Mouse (Mus musculus) Muller cell, postnatal 12 days (primary cell): ENCODE results near the gene Tctex1d2.

ENCODE experiments used
- DNase-seq: peaks from one replicate; pipeline ENCODE4 v3.0.0-alpha.2; 2015; ENCODE audit errors: inconsistent ontology term

Tctex1d2 gene

GRCm38 (mm10) chr16:32419517-32420483 is at the start of gene Tctex1d2:
TSS of gene Tctex1d2 (plus strand) at chr16:32419702.
- DNase-seq, result peak; percentile 97

- DNase-seq, result peak; percentile 36
These were observed 48.2 kb upstream of the Tctex1d2 start for GRCm38 (mm10) chr16:32371351-32371750.

- DNase-seq, result no peak
These were observed 39.9 kb upstream of the Tctex1d2 start for GRCm38 (mm10) chr16:32379575-32379974.

GRCm38 (mm10) chr16:32382901-32383300 is 36.6 kb upstream of the Tctex1d2 start:
- DNase-seq, result no peak

GRCm38 (mm10) chr16:32384885-32385284 is 34.6 kb upstream of the Tctex1d2 start:
- no peak for DNase-seq

GRCm38 (mm10) chr16:32386826-32387225 is 32.7 kb upstream of the Tctex1d2 start:
- DNase-seq, result no peak

GRCm38 (mm10) chr16:32389049-32389448 is 30.5 kb upstream of the Tctex1d2 start:
- DNase-seq, result no peak

- no peak for DNase-seq
These were observed 29.7 kb upstream of the Tctex1d2 start for GRCm38 (mm10) chr16:32389841-32390240.

- DNase-seq, result no peak
These were observed 28.6 kb upstream of the Tctex1d2 start for GRCm38 (mm10) chr16:32390882-32391281.

GRCm38 (mm10) chr16:32395679-32396540 is 23.6 kb upstream of the Tctex1d2 start:
- DNase-seq, result no peak

GRCm38 (mm10) chr16:32396541-32396835 is 23.0 kb upstream of the Tctex1d2 start:
- no peak for DNase-seq

- peak; percentile 16 for DNase-seq
These were observed 21.3 kb upstream of the Tctex1d2 start for GRCm38 (mm10) chr16:32398206-32398605.

- DNase-seq, result no peak
These were observed 19.2 kb upstream of the Tctex1d2 start, which contains the start of gene Tm4sf19 for GRCm38 (mm10) chr16:32400267-32400666. TSS of gene Tm4sf19 (plus strand) at chr16:32400506.

GRCm38 (mm10) chr16:32401335-32401965 is 18.1 kb upstream of the Tctex1d2 start:
- no peak for DNase-seq

- DNase-seq, result no peak
These were observed 16.7 kb upstream of the Tctex1d2 start for GRCm38 (mm10) chr16:32402818-32403217.

- no peak for DNase-seq
These were observed 13.8 kb upstream of the Tctex1d2 start for GRCm38 (mm10) chr16:32405716-32406115.

GRCm38 (mm10) chr16:32406671-32407070 is 12.8 kb upstream of the Tctex1d2 start:
- no peak for DNase-seq

GRCm38 (mm10) chr16:32407730-32408129 is 11.8 kb upstream of the Tctex1d2 start:
- no peak for DNase-seq

- no peak for DNase-seq
These were observed 2.0 kb upstream of the Tctex1d2 start for GRCm38 (mm10) chr16:32417457-32417856.

- no peak for DNase-seq
These were observed 8.0 kb downstream of the Tctex1d2 start for GRCm38 (mm10) chr16:32427506-32427905.

GRCm38 (mm10) chr16:32430474-32431046 is 11.1 kb downstream of the Tctex1d2 start, which contains the start of gene Pcyt1a:
TSS of gene Pcyt1a (plus strand) at chr16:32430921.
- peak; percentile 99 for DNase-seq
